Mouse (Mus musculus) kidney, adult 2 months (tissue): ENCODE measurements around the gene Lipc.

Experiments
- CTCF ChIP-seq: fragments of 200-500 bp; conservative IDR thresholded peaks from 2 replicates; pipeline ENCODE4 v1.5.1; 2011; ENCODE audit warnings: low read depth, mild to moderate bottlenecking, control low read depth, low read length, moderate library complexity, mixed read lengths; ENCODE audit not compliant: insufficient read depth, insufficient read length
- POLR2A ChIP-seq: fragments of 200-500 bp; IDR thresholded peaks from one replicate; pipeline ENCODE4 v1.6.1; 2011; ENCODE audit warnings: low read depth, low read length, control low read depth

- TF ChIP-seq CTCF (no peak), POLR2A (no peak)
Observed at GRCm38 (mm10) chr9:70869169-70869873, 82.7 kb downstream of the Lipc start.
